Mouse (Mus musculus): ENCODE data around the gene Mllt10.

Mllt10 gene

GRCm38 (mm10) chr2:18055016-18055928, at the start of gene Mllt10:
TSS of gene Mllt10 (plus strand) at chr2:18055237.
- no peak for DNase-seq (ENCODE audit: low spot score)

GRCm38 (mm10) chr2:18011226-18011625, 43.8 kb upstream of the Mllt10 start:
- DNase-seq (ENCODE audit: low spot score): no peak

- DNase-seq (ENCODE audit: low spot score): no peak
Measured at GRCm38 (mm10) chr2:18012866-18013265, 42.2 kb upstream of the Mllt10 start.

GRCm38 (mm10) chr2:18015581-18015980, 39.5 kb upstream of the Mllt10 start:
- DNase-seq (ENCODE audit: low spot score): no peak

- DNase-seq (ENCODE audit: low spot score): no peak
Measured at GRCm38 (mm10) chr2:18016639-18017038, 38.4 kb upstream of the Mllt10 start.

- no peak for DNase-seq (ENCODE audit: low spot score)
Measured at GRCm38 (mm10) chr2:18017321-18017720, 37.7 kb upstream of the Mllt10 start.

- no peak for DNase-seq (ENCODE audit: low spot score)
Measured at GRCm38 (mm10) chr2:18019122-18019521, 35.9 kb upstream of the Mllt10 start.

- no peak for DNase-seq (ENCODE audit: low spot score)
Measured at GRCm38 (mm10) chr2:18022886-18023285, 32.2 kb upstream of the Mllt10 start.

GRCm38 (mm10) chr2:18025116-18025515, 29.9 kb upstream of the Mllt10 start:
- DNase-seq (ENCODE audit: low spot score): no peak

- no peak for DNase-seq (ENCODE audit: low spot score)
Measured at GRCm38 (mm10) chr2:18025781-18026115, 29.3 kb upstream of the Mllt10 start.

GRCm38 (mm10) chr2:18026116-18026947, 28.7 kb upstream of the Mllt10 start:
- DNase-seq (ENCODE audit: low spot score): no peak

- peak; percentile 86 for DNase-seq (ENCODE audit: low spot score)
Measured at GRCm38 (mm10) chr2:18027448-18028139, 27.4 kb upstream of the Mllt10 start.

- no peak for DNase-seq (ENCODE audit: low spot score)
Measured at GRCm38 (mm10) chr2:18028140-18029021, 26.7 kb upstream of the Mllt10 start.

- DNase-seq (ENCODE audit: low spot score): no peak
Measured at GRCm38 (mm10) chr2:18029656-18030055, 25.4 kb upstream of the Mllt10 start.

GRCm38 (mm10) chr2:18030581-18030980, 24.5 kb upstream of the Mllt10 start:
- no peak for DNase-seq (ENCODE audit: low spot score)

- DNase-seq (ENCODE audit: low spot score): no peak
Measured at GRCm38 (mm10) chr2:18031271-18031821, 23.7 kb upstream of the Mllt10 start.

GRCm38 (mm10) chr2:18031831-18032537, 23.1 kb upstream of the Mllt10 start:
- DNase-seq (ENCODE audit: low spot score): no peak

- DNase-seq (ENCODE audit: low spot score): no peak
Measured at GRCm38 (mm10) chr2:18032538-18032895, 22.5 kb upstream of the Mllt10 start.

GRCm38 (mm10) chr2:18033166-18034108, 21.6 kb upstream of the Mllt10 start:
- DNase-seq (ENCODE audit: low spot score): no peak
